In genomic region chr2:27318606-27319005, GRCm38 (mm10) we compare ENCODE assay signal across 11 mouse cellular contexts.
DNase-seq lines count a peak whose midpoint lies in the region; ATAC-seq and TF ChIP-seq lines count a peak whose summit lies in the region.
"Had no signal": no experiment of that assay in that cellular context is flagged by ENCODE, and none has a peak within 500 bp of the region (broad histone marks: within the 10 kb centered on the region; RNA-seq: fewer than 3 reads in every experiment).

No protein-coding gene starts in this region.

- peaks cover 4% of the 10 kb centered on the region; the same call in 1 of the 2 replicates for H3K79me2 ChIP-seq in macrophage (ENCODE audit: inconsistent target)

- no peaks in the 10 kb centered on the region for H3K9me3 ChIP-seq in midbrain, embryonic 10.5 days (replicated peaks)
- no peaks in the 10 kb centered on the region for H3K9me3 ChIP-seq in midbrain, embryonic 11.5 days (ENCODE audit: control insufficient read depth, low read length)
- H3K9me3 ChIP-seq: heart, embryonic 12.5 days; limb, embryonic 15.5 days had no signal

- no peak overlapping the region for H3K4me2 ChIP-seq in midbrain, embryonic 11.5 days
- H3K4me2 ChIP-seq: heart, embryonic 12.5 days; limb, embryonic 15.5 days had no signal

- no peak for ATAC-seq in midbrain, embryonic 11.5 days (ENCODE audit: low FRiP score)
- ATAC-seq in Patski: peak; percentile 94

- CTCF ChIA-PET in Patski (lab: Charles Lee): interaction anchor here (0.7 to 1.5 kb wide), 4 partner anchors 10 to 110 kb away, joined by 3 to 7 read pairs (median 4); no protein-coding TSS in a partner anchor

- 59% methylated on average over 4 of the region's 4 CpGs for WGBS in midbrain, embryonic 10.5 days
- WGBS in midbrain, embryonic 11.5 days: 66% methylated on average over 4 of the region's 4 CpGs
- WGBS in macrophage (ENCODE audit: missing documents): 63% methylated on average over 4 of the region's 4 CpGs

- intact Hi-C loops in heart, postnatal 36 days (cut with DNase I): no loop called here
- intact Hi-C loops in left cerebral cortex, adult 2 months (cut with DNase I): no loop called here

- peaks cover 6% of the 10 kb centered on the region for H3K36me3 ChIP-seq in midbrain, embryonic 10.5 days
- no peaks in the 10 kb centered on the region for H3K36me3 ChIP-seq in midbrain, embryonic 11.5 days (ENCODE audit: control insufficient read depth, insufficient read depth, low read length)
- no peaks in the 10 kb centered on the region for H3K36me3 ChIP-seq in macrophage (ENCODE audit: inconsistent target)
- H3K36me3 ChIP-seq: heart, embryonic 12.5 days; limb, embryonic 15.5 days had no signal

- 0 out of 2 replicates have a peak overlapping the region, but pooled peaks have one; percentile 19 for H3K27ac ChIP-seq in midbrain, embryonic 10.5 days (replicated peaks)
- no peak overlapping the region for H3K27ac ChIP-seq in midbrain, embryonic 11.5 days (ENCODE audit: low read depth, low read length)
- H3K27ac ChIP-seq in macrophage: peak overlapping the region; percentile 82
- H3K27ac ChIP-seq in left cerebral cortex, adult 2 months: no peak overlapping the region
- H3K27ac ChIP-seq: limb, embryonic 15.5 days had no signal

- POLR2A ChIA-PET in Patski (lab: Charles Lee): interaction anchor here (1.0 to 1.1 kb wide), 2 partner anchors 12 to 106 kb away, joined by 3 read pairs; no protein-coding TSS in a partner anchor

- no peak overlapping the region for H3K4me3 ChIP-seq in midbrain, embryonic 10.5 days
- no peak overlapping the region for H3K4me3 ChIP-seq in midbrain, embryonic 11.5 days (ENCODE audit: low read depth, low read length)
- no peak overlapping the region for H3K4me3 ChIP-seq in macrophage (ENCODE audit: inconsistent target)
- H3K4me3 ChIP-seq in left cerebral cortex, adult 2 months: no peak overlapping the region
- H3K4me3 ChIP-seq: heart, embryonic 12.5 days; limb, embryonic 15.5 days had no signal

- no peaks in the 10 kb centered on the region for H3K27me3 ChIP-seq in midbrain, embryonic 10.5 days (ENCODE audit: low read depth, poor library complexity, severe bottlenecking)
- H3K27me3 ChIP-seq in midbrain, embryonic 11.5 days (ENCODE audit: control insufficient read depth, insufficient read depth, low read length): no peaks in the 10 kb centered on the region
- no peaks in the 10 kb centered on the region for H3K27me3 ChIP-seq in Patski
- H3K27me3 ChIP-seq: heart, embryonic 12.5 days; limb, embryonic 15.5 days had no signal

- H3K4me1 ChIP-seq in midbrain, embryonic 10.5 days: peaks cover 83% of the 10 kb centered on the region
- peaks cover 22% of the 10 kb centered on the region for H3K4me1 ChIP-seq in midbrain, embryonic 11.5 days (ENCODE audit: control insufficient read depth, insufficient read depth, low read length)

- in situ Hi-C loops in Patski (cut with MboI; ENCODE audit: low pct_unique_long_range_greater_than_20kb): no loop called here

- DNase-seq in midbrain, embryonic 10.5 days (ENCODE audit: low spot score): no peak
- DNase-seq in midbrain, embryonic 11.5 days (ENCODE audit: low spot score, missing footprints): no peak
- DNase-seq in Patski (ENCODE audit: low read depth, low spot score): peak; percentile 89
- DNase-seq in kidney, adult 18-20 months: peak; percentile 75
- DNase-seq in frontal cortex, postnatal 10 days (ENCODE audit: low spot score in 2 of 2): no peak
- no peak for DNase-seq in heart, postnatal 36 days
- DNase-seq in left cerebral cortex, adult 2 months (ENCODE audit: extremely low spot score in 1 of 2, low spot score in 2 of 2): no peak
- DNase-seq: cerebellum, postnatal 36 days had no signal

- no peak overlapping the region for H3K9ac ChIP-seq in midbrain, embryonic 11.5 days (ENCODE audit: low read length)
- H3K9ac ChIP-seq: heart, embryonic 12.5 days; limb, embryonic 15.5 days had no signal

- TF ChIP-seq CTCF in Patski (IDR thresholded peaks at IDR 0.05): no peak
- TF ChIP-seq CTCF in left cerebral cortex, adult 2 months (IDR thresholded peaks at IDR 0.05): no peak

Comparison
In these comparisons a context has a peak if more than half of its experiments do, and no peak if none do; other contexts are left out.
1. H3K27ac ChIP-seq: peak in midbrain, embryonic 10.5 days (single experiment) and macrophage (single experiment); none in midbrain, embryonic 11.5 days (single experiment) and left cerebral cortex, adult 2 months (single experiment).
2. DNase-seq: peak in Patski (single experiment) and kidney, adult 18-20 months (single experiment); none in midbrain, embryonic 10.5 days (single experiment), midbrain, embryonic 11.5 days (single experiment), frontal cortex, postnatal 10 days (0 of 2), heart, postnatal 36 days (0 of 2) and left cerebral cortex, adult 2 months (0 of 2).